Mouse (Mus musculus) adrenal gland, postnatal 0 days (tissue): Measurements from ENCODE around the gene Camp. TPM values are rescaled to one million over a fixed set of nuclear protein-coding genes. Genes with fewer than 3 reads are reported as not detected.

Experiments
- microRNA-seq: library from miRNA; unstranded; fragments of <30 nt; microRNA quantifications from one replicate; pipeline ENCODE4, GENCODE M21; 2016; ENCODE audit warnings: borderline replicate concordance; ENCODE audit not compliant: insufficient number of aligned reads
- polyA plus RNA-seq: library from polyadenylated mRNA; unstranded; fragments of >200 nt; fragmentation: Nextera tagmentation; extraction: Ambion mirVana; gene quantifications from 2 replicates; pipeline ENCODE4 v1.2.1, GENCODE M21; 2015

Camp gene
- polyA plus RNA-seq, result 23.9 and 43.2 TPM in 2 replicates

GRCm38 (mm10) chr9:109849312-109849758 is at the start of gene Camp:
TSS of gene Camp (minus strand) at chr9:109849617.

DNA sequence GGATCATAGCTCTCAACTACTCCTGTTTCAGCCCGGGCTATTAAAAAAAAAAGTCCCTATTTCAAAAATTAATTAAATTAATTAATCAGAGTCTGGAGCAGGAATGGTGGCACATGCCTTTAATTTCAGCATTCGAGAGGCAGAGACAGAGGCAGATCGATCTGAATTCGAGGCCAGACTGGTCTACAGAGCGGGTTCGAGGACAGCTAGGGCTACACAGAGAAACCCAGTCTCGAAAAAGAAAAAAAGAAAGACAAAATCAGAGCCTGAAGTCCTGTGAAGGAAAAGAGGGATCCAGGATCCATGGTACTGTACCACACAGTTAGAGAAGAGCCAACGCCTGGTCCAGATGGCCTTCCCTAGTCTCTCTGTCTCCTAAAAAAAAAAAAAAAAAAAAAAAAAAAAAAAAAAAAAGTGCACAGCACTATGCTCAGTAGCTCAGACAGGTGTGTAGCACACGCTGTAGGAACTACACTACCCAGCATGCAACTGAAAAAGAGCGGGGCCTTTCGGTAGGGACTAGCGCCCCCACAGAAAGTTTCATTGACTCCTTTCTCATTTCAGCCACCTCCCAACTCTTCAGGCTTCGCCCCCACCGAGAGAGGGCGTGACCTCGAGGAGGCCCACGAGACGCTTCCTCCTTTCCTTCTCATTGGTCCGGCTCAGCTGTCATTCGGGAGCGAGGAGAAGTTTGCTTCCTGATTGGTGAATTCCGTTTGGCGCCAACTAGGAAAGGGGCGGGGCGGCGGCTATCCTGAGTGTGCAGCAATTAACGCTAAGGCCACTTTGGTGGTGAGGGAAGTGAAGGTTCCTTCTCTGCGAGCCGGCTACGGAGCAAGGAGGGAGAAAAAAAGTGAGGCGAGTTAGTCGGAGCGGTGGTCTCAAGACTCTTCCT is 25.6 kb upstream of the Camp start, which contains the start of gene Cdc25a:
Cdc25a (plus strand) TSS at position 783 of the 895 bp plus-strand sequence.

GRCm38 (mm10) chr9:109832391-109833087 is 16.9 kb downstream of the Camp start, which contains the start of gene Nme6:
TSS of gene Nme6 (plus strand) at chr9:109832749.

GRCm38 (mm10) chr9:109811980-109812379 is 37.4 kb downstream of the Camp start, which contains the start of gene Spink8:
TSS of gene Spink8 (plus strand) at chr9:109812280.

Small RNAs within 50 kb of the gene (microRNA-seq; reads per million reads assigned to microRNA genes)
- gene Mir7089, result not detected

Other genes starting within 250 kb of the Camp start
- not detected in 2 replicates for gene Fbxw24, start 223.6 kb downstream of the Camp start, polyA plus RNA-seq
- not detected in 2 replicates for gene Fbxw25, start 185.0 kb downstream of the Camp start, polyA plus RNA-seq
- not detected in 2 replicates for gene Fbxw18, start 146.9 kb downstream of the Camp start, polyA plus RNA-seq
- not detected in 2 replicates for gene Fbxw26, start 103.5 kb downstream of the Camp start, polyA plus RNA-seq
- gene Fbxw27, start 58.9 kb downstream of the Camp start, polyA plus RNA-seq, result not detected in 2 replicates
- 2.3 and 3.1 TPM in 2 replicates for gene Spink8, start 37.3 kb downstream of the Camp start, polyA plus RNA-seq
- 27.8 and 34.2 TPM in 2 replicates for gene Nme6, start 16.9 kb downstream of the Camp start, polyA plus RNA-seq
- gene Cdc25a, start 26.0 kb upstream of the Camp start, polyA plus RNA-seq, result 7.4 and 11.9 TPM in 2 replicates
- gene Map4, start 81.8 kb upstream of the Camp start, polyA plus RNA-seq, result 41.2 and 64.2 TPM in 2 replicates